In genomic region chr5:98844664-98845063, GRCm38 (mm10) we compare ENCODE assay signal across 18 mouse cellular contexts. TPM values are rescaled to one million over a fixed set of nuclear protein-coding genes. Genes with fewer than 3 reads are reported as not detected.
"Had no signal": no experiment of that assay in that cellular context is flagged by ENCODE, and none has a peak within 500 bp of the region (broad histone marks: within the 10 kb centered on the region; RNA-seq: fewer than 3 reads in every experiment).

No protein-coding gene starts in this region.

- H3K27me3 ChIP-seq: liver, embryonic 15.5 days; midbrain, embryonic 12.5 days; midbrain, embryonic 15.5 days; neural tube, embryonic 12.5 days; neural tube, embryonic 15.5 days had no signal

- H3K9me3 ChIP-seq: liver, embryonic 15.5 days; midbrain, embryonic 12.5 days; midbrain, embryonic 15.5 days; neural tube, embryonic 12.5 days; neural tube, embryonic 15.5 days had no signal

- H3K27ac ChIP-seq: kidney, postnatal 0 days; layer of hippocampus, adult 2 months; liver, embryonic 15.5 days; macrophage; midbrain, embryonic 12.5 days; midbrain, embryonic 15.5 days; neural tube, embryonic 12.5 days; neural tube, embryonic 15.5 days; stomach, postnatal 0 days had no signal

- H3K4me1 ChIP-seq: liver, embryonic 15.5 days; midbrain, embryonic 12.5 days; midbrain, embryonic 15.5 days; neural tube, embryonic 12.5 days; neural tube, embryonic 15.5 days had no signal

- DNase-seq: kidney, adult 2 months; kidney, postnatal 25 days; layer of hippocampus, adult 9-11 months; right cerebral cortex, adult 18-20 months; right cerebral cortex, postnatal 14 days; right cerebral cortex, postnatal 4 days; thymus, postnatal 25 days had no signal

- H3K36me3 ChIP-seq: liver, embryonic 15.5 days; midbrain, embryonic 12.5 days; midbrain, embryonic 15.5 days; neural tube, embryonic 12.5 days; neural tube, embryonic 15.5 days had no signal

- H3K9ac ChIP-seq: liver, embryonic 15.5 days; midbrain, embryonic 12.5 days; midbrain, embryonic 15.5 days; neural tube, embryonic 12.5 days; neural tube, embryonic 15.5 days had no signal

- H3K4me3 ChIP-seq: layer of hippocampus, adult 2 months; liver, embryonic 15.5 days; midbrain, embryonic 12.5 days; midbrain, embryonic 15.5 days; neural tube, embryonic 12.5 days; neural tube, embryonic 15.5 days had no signal

- ATAC-seq: intestine, postnatal 0 days; midbrain, embryonic 15.5 days had no signal

- H3K4me2 ChIP-seq: liver, embryonic 11.5 days; liver, embryonic 15.5 days; midbrain, embryonic 12.5 days; midbrain, embryonic 15.5 days; neural tube, embryonic 12.5 days; neural tube, embryonic 15.5 days had no signal

RNA-seq across cellular contexts. Expression of gene Bmp3, which starts 9.6 kb away (rescaled TPM):
- polyA plus RNA-seq: macrophage had no signal
